Mouse (Mus musculus): Measurements from ENCODE around the gene Cep126. TPM values are rescaled to one million over a fixed set of nuclear protein-coding genes. Genes with fewer than 3 reads are reported as not detected.

The Cep126 gene
- polyA plus RNA-seq (2012; ENCODE audit: insufficient read depth, insufficient read length, low replicate concordance, missing spikeins): not detected in 2 replicates

- no peak within 1 kb of the TSS for H3K27ac ChIP-seq (ENCODE audit: insufficient read depth, low read depth, low read length)
These were observed at the start of gene Cep126 for GRCm38 (mm10) chr9:8134117-8134574. TSS of gene Cep126 (minus strand) at chr9:8134294.

GRCm38 (mm10) chr9:8179554-8179953, 45.5 kb upstream of the Cep126 start:
- Histone ChIP-seq H3K27ac (ENCODE audit: insufficient read depth, low read depth, low read length) (no peak overlapping the region), H3K4me3 (ENCODE audit: insufficient read depth, low read depth, low read length) (no peak overlapping the region), H3K4me1 (ENCODE audit: control insufficient read depth, insufficient read depth, low read length) (no peaks in the 10 kb centered on the region)
- 92% methylated on average over 3 of the region's 3 CpGs for WGBS
- no peak for TF ChIP-seq POLR2A (IDR thresholded peaks at IDR 0.05; ENCODE audit: insufficient read depth, low read depth, low read length)
- no peak for TF ChIP-seq CTCF (IDR thresholded peaks at IDR 0.05; ENCODE audit: insufficient read depth, low read depth, low read length)

More at GRCm38 (mm10) chr9:8134117-8134574, at the start of gene Cep126:
- TF ChIP-seq CTCF (IDR thresholded peaks at IDR 0.05; ENCODE audit: insufficient read depth, low read depth, low read length): no peak
- no peak for TF ChIP-seq POLR2A (IDR thresholded peaks at IDR 0.05; ENCODE audit: insufficient read depth, low read depth, low read length)
- Histone ChIP-seq H3K4me3 (ENCODE audit: insufficient read depth, low read depth, low read length) (peak within 1 kb of the TSS; percentile 90), H3K4me1 (ENCODE audit: control insufficient read depth, insufficient read depth, low read length) (no peaks in the 10 kb centered on the region)
- under 1% methylated on average over 72 of the region's 72 CpGs for WGBS

- no peak overlapping the region for H3K27ac ChIP-seq (ENCODE audit: insufficient read depth, low read depth, low read length)
- no peak for TF ChIP-seq CTCF (IDR thresholded peaks at IDR 0.05; ENCODE audit: insufficient read depth, low read depth, low read length)
- no peak for TF ChIP-seq POLR2A (IDR thresholded peaks at IDR 0.05; ENCODE audit: insufficient read depth, low read depth, low read length)
- no peak overlapping the region for H3K4me3 ChIP-seq (ENCODE audit: insufficient read depth, low read depth, low read length)
- 72% methylated on average over 3 of the region's 3 CpGs for WGBS
- H3K4me1 ChIP-seq (ENCODE audit: control insufficient read depth, insufficient read depth, low read length): no peaks in the 10 kb centered on the region
These were observed 43.0 kb upstream of the Cep126 start for GRCm38 (mm10) chr9:8177099-8177498.

- Histone ChIP-seq H3K4me1 (ENCODE audit: control insufficient read depth, insufficient read depth, low read length) (no peaks in the 10 kb centered on the region), H3K27ac (ENCODE audit: insufficient read depth, low read depth, low read length) (no peak overlapping the region), H3K4me3 (ENCODE audit: insufficient read depth, low read depth, low read length) (no peak overlapping the region)
- TF ChIP-seq CTCF (IDR thresholded peaks at IDR 0.05; ENCODE audit: insufficient read depth, low read depth, low read length) (no peak), POLR2A (IDR thresholded peaks at IDR 0.05; ENCODE audit: insufficient read depth, low read depth, low read length) (no peak)
- 38% methylated on average over 2 of the region's 2 CpGs for WGBS
These were observed 22.9 kb upstream of the Cep126 start for GRCm38 (mm10) chr9:8157011-8157410.

- H3K4me1 ChIP-seq (ENCODE audit: control insufficient read depth, insufficient read depth, low read length): no peaks in the 10 kb centered on the region
- no peak for TF ChIP-seq CTCF (IDR thresholded peaks at IDR 0.05; ENCODE audit: insufficient read depth, low read depth, low read length)
- no peak for TF ChIP-seq POLR2A (IDR thresholded peaks at IDR 0.05; ENCODE audit: insufficient read depth, low read depth, low read length)
- 70% methylated on average over 1 of the region's 1 CpGs for WGBS
- H3K27ac ChIP-seq (ENCODE audit: insufficient read depth, low read depth, low read length): no peak overlapping the region
- no peak overlapping the region for H3K4me3 ChIP-seq (ENCODE audit: insufficient read depth, low read depth, low read length)
These were observed 5.4 kb upstream of the Cep126 start for GRCm38 (mm10) chr9:8139501-8139900.

- WGBS: 4% methylated on average over 22 of the region's 22 CpGs
- no peak overlapping the region for H3K27ac ChIP-seq (ENCODE audit: insufficient read depth, low read depth, low read length)
- TF ChIP-seq CTCF (IDR thresholded peaks at IDR 0.05; ENCODE audit: insufficient read depth, low read depth, low read length) (no peak), POLR2A (IDR thresholded peaks at IDR 0.05; ENCODE audit: insufficient read depth, low read depth, low read length) (no peak)
- no peaks in the 10 kb centered on the region for H3K4me1 ChIP-seq (ENCODE audit: control insufficient read depth, insufficient read depth, low read length)
- H3K4me3 ChIP-seq (ENCODE audit: insufficient read depth, low read depth, low read length): peak overlapping the region; percentile 90
These were observed 443 bp downstream of the Cep126 start for GRCm38 (mm10) chr9:8133586-8134115.

- Histone ChIP-seq H3K27ac (ENCODE audit: insufficient read depth, low read depth, low read length) (no peak overlapping the region), H3K4me3 (ENCODE audit: insufficient read depth, low read depth, low read length) (no peak overlapping the region), H3K4me1 (ENCODE audit: control insufficient read depth, insufficient read depth, low read length) (no peaks in the 10 kb centered on the region)
- 87% methylated on average over 8 of the region's 8 CpGs for WGBS
- TF ChIP-seq POLR2A (IDR thresholded peaks at IDR 0.05; ENCODE audit: insufficient read depth, low read depth, low read length): no peak
- no peak for TF ChIP-seq CTCF (IDR thresholded peaks at IDR 0.05; ENCODE audit: insufficient read depth, low read depth, low read length)
These were observed 10.6 kb downstream of the Cep126 start for GRCm38 (mm10) chr9:8123495-8123894.

GRCm38 (mm10) chr9:8114516-8114915, 19.6 kb downstream of the Cep126 start:
- TF ChIP-seq POLR2A (IDR thresholded peaks at IDR 0.05; ENCODE audit: insufficient read depth, low read depth, low read length): no peak
- TF ChIP-seq CTCF (IDR thresholded peaks at IDR 0.05; ENCODE audit: insufficient read depth, low read depth, low read length): no peak
- Histone ChIP-seq H3K27ac (ENCODE audit: insufficient read depth, low read depth, low read length) (no peak overlapping the region), H3K4me1 (ENCODE audit: control insufficient read depth, insufficient read depth, low read length) (no peaks in the 10 kb centered on the region), H3K4me3 (ENCODE audit: insufficient read depth, low read depth, low read length) (no peak overlapping the region)
- WGBS: 97% methylated on average over 5 of the region's 5 CpGs

- WGBS: 90% methylated on average over 4 of the region's 4 CpGs
- H3K4me3 ChIP-seq (ENCODE audit: insufficient read depth, low read depth, low read length): no peak overlapping the region
- TF ChIP-seq CTCF (IDR thresholded peaks at IDR 0.05; ENCODE audit: insufficient read depth, low read depth, low read length) (no peak), POLR2A (IDR thresholded peaks at IDR 0.05; ENCODE audit: insufficient read depth, low read depth, low read length) (no peak)
- no peak overlapping the region for H3K27ac ChIP-seq (ENCODE audit: insufficient read depth, low read depth, low read length)
- H3K4me1 ChIP-seq (ENCODE audit: control insufficient read depth, insufficient read depth, low read length): no peaks in the 10 kb centered on the region
These were observed 31.0 kb downstream of the Cep126 start for GRCm38 (mm10) chr9:8103050-8103449.

Measured in olfactory bulb, adult 2 months (tissue).